Mouse (Mus musculus) cerebellum, adult 2 months (tissue): ENCODE results near the gene Urgcp. TPM values are rescaled to one million over a fixed set of nuclear protein-coding genes. Genes with fewer than 3 reads are reported as not detected.

ENCODE experiments used
- DNase-seq, 2 experiments: peaks; one replicate each; pipeline ENCODE4 v3.0.0; 2021
- H3K27ac ChIP-seq: fragments of 200-500 bp; 2 replicates; pipeline ENCODE4 v1.5.1; 2012; ENCODE audit warnings: low read length, control low read depth, inconsistent platforms; ENCODE audit not compliant: insufficient read depth
- H3K27me3 ChIP-seq: fragments of 200-500 bp; 2 replicates; pipeline ENCODE4 v1.6.1; 2012; ENCODE audit warnings: inconsistent platforms, mild to moderate bottlenecking, low read length, moderate library complexity; ENCODE audit not compliant: control insufficient read depth, insufficient read depth
- H3K4me1 ChIP-seq: fragments of 200-500 bp; 2 replicates; pipeline ENCODE4 v1.6.1; 2011; ENCODE audit warnings: low read length; ENCODE audit not compliant: control insufficient read depth, insufficient read depth
- H3K4me3 ChIP-seq: fragments of 200-500 bp; replicated peaks from 2 replicates; pipeline ENCODE3; 2011; ENCODE audit warnings: mild to moderate bottlenecking, low read depth, low read length, control low read depth; ENCODE audit not compliant: insufficient read depth
- CTCF ChIP-seq: fragments of 200-500 bp; IDR thresholded peaks from 2 replicates; pipeline ENCODE4 v1.5.1; 2011; ENCODE audit warnings: low read depth, mild to moderate bottlenecking, control low read depth, low read length, moderate library complexity, borderline replicate concordance; ENCODE audit not compliant: insufficient read depth
- POLR2A ChIP-seq: fragments of 200-500 bp; IDR thresholded peaks from 2 replicates; pipeline ENCODE4 v1.6.1; 2011; ENCODE audit warnings: low read length, control low read depth, borderline replicate concordance; ENCODE audit not compliant: insufficient read depth
- WGBS: fragments of 180-500 bp; shearing (Covaris S2); methylation state at CpG from one replicate; pipeline ENCODE4 v1.1.7; 2018; 5-methylcytosine and 5-hydroxymethylcytosine counted together
- polyA plus RNA-seq: library from polyadenylated mRNA; depleted of rRNA; stranded (reverse); fragments of >200 nt; gene quantifications from 2 replicates; pipeline ENCODE4 v1.2.3, GENCODE M21; 2012

Urgcp gene
- polyA plus RNA-seq, 1 experiment = 37.9 TPM

- TF ChIP-seq CTCF (no peak), POLR2A (no peak)
- DNase-seq = no peak
- Histone ChIP-seq H3K27ac (no peak overlapping the region), H3K4me1 (peaks cover 5% of the 10 kb centered on the region; the same call in 1 of the 2 replicates), H3K27me3 (no peaks in the 10 kb centered on the region), H3K4me3 (no peak overlapping the region)
- 70% methylated on average over 12 of the region's 12 CpGs for WGBS
These were observed 39.8 kb upstream of the Urgcp start for GRCm38 (mm10) chr11:5802005-5802404.

GRCm38 (mm10) chr11:5801511-5801910, 39.3 kb upstream of the Urgcp start:
- no peaks in the 10 kb centered on the region for H3K27me3 ChIP-seq
- no peak for TF ChIP-seq CTCF
- no peak for TF ChIP-seq POLR2A
- no peak for DNase-seq
- peaks cover 5% of the 10 kb centered on the region; the same call in 1 of the 2 replicates for H3K4me1 ChIP-seq
- H3K27ac ChIP-seq = no peak overlapping the region
- H3K4me3 ChIP-seq = no peak overlapping the region
- 93% methylated on average over 16 of the region's 16 CpGs for WGBS

GRCm38 (mm10) chr11:5799621-5800490, 37.7 kb upstream of the Urgcp start:
- 68% methylated on average over 17 of the region's 17 CpGs for WGBS
- H3K4me1 ChIP-seq = peaks cover 9% of the 10 kb centered on the region
- H3K27me3 ChIP-seq = no peaks in the 10 kb centered on the region
- no peak for TF ChIP-seq CTCF
- no peak for TF ChIP-seq POLR2A
- H3K27ac ChIP-seq = no peak overlapping the region
- no peak overlapping the region for H3K4me3 ChIP-seq
- no peak for DNase-seq

GRCm38 (mm10) chr11:5797928-5798327, 35.8 kb upstream of the Urgcp start:
- H3K4me1 ChIP-seq = peaks cover 5% of the 10 kb centered on the region; the same call in 1 of the 2 replicates
- no peak overlapping the region for H3K4me3 ChIP-seq
- H3K27ac ChIP-seq = no peak overlapping the region
- H3K27me3 ChIP-seq = no peaks in the 10 kb centered on the region
- 91% methylated on average over 5 of the region's 5 CpGs for WGBS
- DNase-seq = no peak
- TF ChIP-seq CTCF = no peak
- no peak for TF ChIP-seq POLR2A

- peaks cover 5% of the 10 kb centered on the region; the same call in 1 of the 2 replicates for H3K4me1 ChIP-seq
- H3K27ac ChIP-seq = no peak overlapping the region
- H3K27me3 ChIP-seq = no peaks in the 10 kb centered on the region
- DNase-seq = no peak
- TF ChIP-seq CTCF (no peak), POLR2A (no peak)
- no peak overlapping the region for H3K4me3 ChIP-seq
- WGBS = 73% methylated on average over 11 of the region's 11 CpGs
These were observed 35.2 kb upstream of the Urgcp start for GRCm38 (mm10) chr11:5797371-5797770.

GRCm38 (mm10) chr11:5796939-5797338, 34.8 kb upstream of the Urgcp start:
- WGBS = 64% methylated on average over 15 of the region's 15 CpGs
- no peak for DNase-seq
- H3K4me3 ChIP-seq = no peak overlapping the region
- TF ChIP-seq POLR2A (no peak), CTCF (no peak)
- H3K27ac ChIP-seq = no peak overlapping the region
- no peaks in the 10 kb centered on the region for H3K27me3 ChIP-seq
- peaks cover 5% of the 10 kb centered on the region; the same call in 1 of the 2 replicates for H3K4me1 ChIP-seq

- H3K27ac ChIP-seq = no peak overlapping the region
- DNase-seq = peak in 1 of 2 experiments; percentile 64
- 13% methylated on average over 7 of the region's 7 CpGs for WGBS
- H3K4me1 ChIP-seq = peaks cover 5% of the 10 kb centered on the region; the same call in 1 of the 2 replicates
- no peak overlapping the region for H3K4me3 ChIP-seq
- no peak for TF ChIP-seq CTCF
- no peak for TF ChIP-seq POLR2A
- no peaks in the 10 kb centered on the region for H3K27me3 ChIP-seq
These were observed 33.5 kb upstream of the Urgcp start for GRCm38 (mm10) chr11:5795706-5796105.

GRCm38 (mm10) chr11:5795290-5795689, 33.1 kb upstream of the Urgcp start:
- H3K27me3 ChIP-seq = no peaks in the 10 kb centered on the region
- no peak overlapping the region for H3K27ac ChIP-seq
- WGBS = 44% methylated on average over 9 of the region's 9 CpGs
- TF ChIP-seq CTCF = no peak
- TF ChIP-seq POLR2A = no peak
- H3K4me3 ChIP-seq = no peak overlapping the region
- H3K4me1 ChIP-seq = peaks cover 5% of the 10 kb centered on the region; the same call in 1 of the 2 replicates
- DNase-seq = no peak
